ENCODE assay signal across 8 mouse cellular contexts in the genomic region with DNA sequence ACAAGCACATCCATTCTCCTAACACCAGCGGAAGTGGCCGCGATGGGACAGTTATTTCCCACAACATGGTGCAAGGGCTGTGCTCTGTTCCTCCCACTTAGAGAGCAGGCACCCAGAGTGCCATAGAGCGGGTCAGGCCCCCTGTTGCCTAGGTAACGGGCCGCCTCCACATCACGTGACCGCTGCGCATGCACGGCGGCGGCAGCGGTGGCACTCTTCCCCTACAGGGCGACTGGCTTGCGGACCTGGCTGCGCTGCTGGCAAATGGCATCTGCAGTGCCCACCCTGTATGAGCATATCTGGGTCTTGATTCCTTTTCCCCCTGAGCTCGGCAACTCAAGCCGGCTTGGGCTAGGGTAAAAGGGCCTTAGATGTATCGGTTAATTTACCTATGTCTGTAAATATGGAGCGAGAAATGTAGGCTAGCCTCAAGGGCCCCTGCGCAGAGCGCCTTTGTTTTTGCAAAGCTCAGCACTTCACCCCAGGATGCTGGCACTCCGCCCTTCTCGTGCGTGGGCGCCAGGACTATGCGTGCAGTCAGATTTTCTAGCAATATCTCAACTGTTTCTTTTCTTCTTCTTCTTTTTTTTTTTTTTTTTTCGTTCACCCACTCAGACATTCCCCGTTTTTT. TPM values are rescaled to one million over a fixed set of nuclear protein-coding genes. Genes with fewer than 3 reads are reported as not detected.
DNase-seq lines count a peak whose midpoint lies in the region; ATAC-seq and TF ChIP-seq lines count a peak whose summit lies in the region.

No protein-coding gene starts in this region.

- H3K4me1 ChIP-seq in embryonic fibroblast, embryonic 13.5 days (ENCODE audit: control insufficient read depth, insufficient read depth, low read length), result peaks cover 6% of the 10 kb centered on the region; the same call in 1 of the 2 replicates
- H3K4me1 ChIP-seq in heart, embryonic 10.5 days, result peaks cover 41% of the 10 kb centered on the region
- H3K4me1 ChIP-seq in kidney, embryonic 14.5 days (ENCODE audit: control insufficient read depth, insufficient read depth, low read length), result peaks cover 56% of the 10 kb centered on the region
- H3K4me1 ChIP-seq in limb, embryonic 15.5 days, result peaks cover 49% of the 10 kb centered on the region
- H3K4me1 ChIP-seq in midbrain, postnatal 0 days (ENCODE audit: insufficient read depth, low read length), result peaks cover 10% of the 10 kb centered on the region

- WGBS in heart, embryonic 10.5 days, result 2% methylated on average over 29 of the region's 29 CpGs
- 3% methylated on average over 29 of the region's 29 CpGs for WGBS in kidney, embryonic 14.5 days
- 1% methylated on average over 29 of the region's 29 CpGs for WGBS in limb, embryonic 15.5 days
- under 1% methylated on average over 29 of the region's 29 CpGs for WGBS in midbrain, postnatal 0 days

- H3K27me3 ChIP-seq in heart, embryonic 10.5 days (ENCODE audit: insufficient read depth, poor library complexity, severe bottlenecking), result peaks cover 50% of the 10 kb centered on the region
- H3K27me3 ChIP-seq in kidney, embryonic 14.5 days (ENCODE audit: control insufficient read depth, insufficient read depth, low read length), result no peaks in the 10 kb centered on the region
- H3K27me3 ChIP-seq in limb, embryonic 15.5 days, result no peaks in the 10 kb centered on the region
- H3K27me3 ChIP-seq in midbrain, postnatal 0 days (ENCODE audit: insufficient read depth, low read length), result no peaks in the 10 kb centered on the region

- peak overlapping the region; percentile 31 for H3K4me3 ChIP-seq in embryonic fibroblast, embryonic 13.5 days (ENCODE audit: insufficient read depth, low read length)
- H3K4me3 ChIP-seq in heart, embryonic 10.5 days, result peak overlapping the region; percentile 62
- H3K4me3 ChIP-seq in kidney, embryonic 14.5 days (ENCODE audit: low read length), result peak overlapping the region; percentile 44
- H3K4me3 ChIP-seq in limb, embryonic 15.5 days, result peak overlapping the region; percentile 39
- peak overlapping the region; percentile 37 for H3K4me3 ChIP-seq in midbrain, postnatal 0 days (ENCODE audit: low read depth, low read length)

- peak; percentile 98 for DNase-seq in B cell, adult 2 months
- peak; percentile 97 for DNase-seq in brain, adult 2 months (ENCODE audit: low read depth, low spot score)
- peak; percentile 96 for DNase-seq in heart, embryonic 10.5 days (ENCODE audit: low spot score)
- peak; percentile 96 for DNase-seq in midbrain, postnatal 0 days (ENCODE audit: low spot score)
- peak; percentile 77 to 94 for DNase-seq in spleen, postnatal 10 days (ENCODE audit: low spot score in 2 of 2)

- peak; percentile 94 for ATAC-seq in kidney, embryonic 14.5 days (ENCODE audit: low FRiP score, low TSS enrichment)
- ATAC-seq in limb, embryonic 15.5 days (ENCODE audit: insufficient number of reproducible peaks, low FRiP score, low TSS enrichment, low read depth), result peak; percentile 89
- ATAC-seq in midbrain, postnatal 0 days (ENCODE audit: low FRiP score), result peak; percentile 94

- peak overlapping the region; percentile 74 for H3K27ac ChIP-seq in embryonic fibroblast, embryonic 13.5 days (ENCODE audit: insufficient read depth, low read length)
- peak overlapping the region; percentile 82 for H3K27ac ChIP-seq in heart, embryonic 10.5 days
- H3K27ac ChIP-seq in kidney, embryonic 14.5 days (ENCODE audit: low read depth, low read length), result peak overlapping the region; percentile 81
- peak overlapping the region; percentile 79 for H3K27ac ChIP-seq in limb, embryonic 15.5 days
- peak overlapping the region; percentile 93 for H3K27ac ChIP-seq in midbrain, postnatal 0 days (ENCODE audit: low read depth, low read length)

- peak; percentile 91 for TF ChIP-seq POLR2A in embryonic fibroblast, embryonic 13.5 days (IDR thresholded peaks at IDR 0.05; ENCODE audit: low read depth, low read length)

- H3K4me2 ChIP-seq in kidney, embryonic 14.5 days (replicated peaks; ENCODE audit: low read depth, low read length), result peak overlapping the region; percentile 84
- H3K4me2 ChIP-seq in limb, embryonic 15.5 days, result peak overlapping the region; percentile 62
- H3K4me2 ChIP-seq in midbrain, postnatal 0 days (ENCODE audit: low read depth, low read length, poor library complexity, severe bottlenecking), result peak overlapping the region; percentile 63

- no peaks in the 10 kb centered on the region for H3K36me3 ChIP-seq in heart, embryonic 10.5 days
- H3K36me3 ChIP-seq in kidney, embryonic 14.5 days (ENCODE audit: control insufficient read depth, insufficient read depth, low read length), result no peaks in the 10 kb centered on the region
- no peaks in the 10 kb centered on the region; the same call in 1 of the 2 replicates for H3K36me3 ChIP-seq in limb, embryonic 15.5 days
- H3K36me3 ChIP-seq in midbrain, postnatal 0 days (ENCODE audit: insufficient read depth, low read length), result no peaks in the 10 kb centered on the region

- H3K9me3 ChIP-seq in heart, embryonic 10.5 days, result no peaks in the 10 kb centered on the region
- H3K9me3 ChIP-seq in kidney, embryonic 14.5 days (ENCODE audit: control insufficient read depth, low read length), result no peaks in the 10 kb centered on the region
- no peaks in the 10 kb centered on the region for H3K9me3 ChIP-seq in limb, embryonic 15.5 days
- no peaks in the 10 kb centered on the region for H3K9me3 ChIP-seq in midbrain, postnatal 0 days (ENCODE audit: low read length)

- H3K9ac ChIP-seq in kidney, embryonic 14.5 days (ENCODE audit: low read depth, low read length), result peak overlapping the region; percentile 64; the same call in 1 of the 2 replicates
- 0 out of 2 replicates have a peak overlapping the region, but pooled peaks have one; percentile 1 for H3K9ac ChIP-seq in limb, embryonic 15.5 days
- H3K9ac ChIP-seq in midbrain, postnatal 0 days (replicated peaks; ENCODE audit: low read length, poor library complexity, severe bottlenecking), result peak overlapping the region; percentile 61

- no peak for TF ChIP-seq CTCF in embryonic fibroblast, embryonic 13.5 days (IDR thresholded peaks at IDR 0.05; ENCODE audit: borderline replicate concordance, insufficient read depth, low read length)
- TF ChIP-seq CTCF in midbrain, postnatal 0 days (IDR thresholded peaks at IDR 0.05), result peak; percentile 54

RNA-seq across cellular contexts. Expression of gene Itpkb, which starts 35.0 kb away (rescaled TPM):
- polyA plus RNA-seq in embryonic fibroblast, embryonic 13.5 days (2011; ENCODE audit: insufficient read length, low read depth, missing spikeins), result 9.7 and 12.5 TPM in 2 replicates
- polyA plus RNA-seq in heart, embryonic 10.5 days (2016; fragmentation: Nextera tagmentation; extraction: Ambion mirVana), result 4.0 and 4.6 TPM in 2 replicates
- polyA plus RNA-seq in kidney, embryonic 14.5 days (2014; fragmentation: Nextera tagmentation; extraction: Ambion mirVana), result 7.3 and 7.7 TPM in 2 replicates
- 12.7 and 15.1 TPM in 2 replicates for polyA plus RNA-seq in limb, embryonic 15.5 days (2015; fragmentation: Nextera tagmentation; extraction: Ambion mirVana)
- total RNA-seq in midbrain, postnatal 0 days (2014; rRNA removed), result 12.2 and 13.9 TPM in 2 replicates
- polyA plus RNA-seq in midbrain, postnatal 0 days (2015; fragmentation: Nextera tagmentation; extraction: Ambion mirVana), result 2.0 and 2.2 TPM in 2 replicates

Comparison
In these comparisons a context has a peak if more than half of its experiments do, and no peak if none do; other contexts are left out.
1. Peak in every context shown above with its lines: DNase-seq, ATAC-seq, H3K4me3 ChIP-seq and H3K27ac ChIP-seq.
2. H3K9ac ChIP-seq: peak in every context shown above with its lines; median percentile 64 in kidney, embryonic 14.5 days; 61 in midbrain, postnatal 0 days; 1 in limb, embryonic 15.5 days.